Mouse (Mus musculus) limb, embryonic 15.5 days (tissue): ENCODE data around the gene Itfg2. TPM values are rescaled to one million over a fixed set of nuclear protein-coding genes. Genes with fewer than 3 reads are reported as not detected.
A peak's percentile ranks its signal among the peaks of the same experiment; 100 is the strongest.

Source experiments
- ATAC-seq: fragments of 200-750 bp; cut with Nextera tagmentation; 2 replicates; pipeline ENCODE4 v1.8.0; 2017; ENCODE audit warnings: low read depth, moderate TSS enrichment; ENCODE audit not compliant: insufficient number of reproducible peaks, low FRiP score, low TSS enrichment
- H3K27ac ChIP-seq: fragments of 300-500 bp; sonication (generic); 2 replicates; pipeline ENCODE4 v1.5.1; 2015; ENCODE audit warnings: moderate library complexity, mild to moderate bottlenecking, inconsistent platforms
- H3K27me3 ChIP-seq: fragments of 300-500 bp; sonication (generic); 2 replicates; pipeline ENCODE4 v1.6.1; 2015; ENCODE audit warnings: inconsistent platforms
- H3K36me3 ChIP-seq: fragments of 300-500 bp; sonication (generic); 2 replicates; pipeline ENCODE4 v1.6.1; 2015; ENCODE audit warnings: inconsistent platforms
- H3K4me1 ChIP-seq: fragments of 300-500 bp; sonication (generic); 2 replicates; pipeline ENCODE4 v1.6.1; 2015; ENCODE audit warnings: inconsistent platforms
- H3K4me2 ChIP-seq: fragments of 300-500 bp; sonication (generic); 2 replicates; pipeline ENCODE4 v1.6.1; 2015; ENCODE audit warnings: mild to moderate bottlenecking, inconsistent platforms
- H3K4me3 ChIP-seq: fragments of 300-500 bp; sonication (generic); 2 replicates; pipeline ENCODE4 v1.5.1; 2015; ENCODE audit warnings: mild to moderate bottlenecking, inconsistent platforms
- H3K9ac ChIP-seq: fragments of 300-500 bp; sonication (generic); 2 replicates; pipeline ENCODE4 v1.6.1; 2015; ENCODE audit warnings: inconsistent platforms
- H3K9me3 ChIP-seq: fragments of 300-500 bp; sonication (generic); 2 replicates; pipeline ENCODE4 v1.6.1; 2016; ENCODE audit warnings: inconsistent platforms
- WGBS: fragments of 180-500 bp; shearing (Covaris S2); methylation state at CpG from one replicate; pipeline ENCODE4 v1.1.7; 2015; 5-methylcytosine and 5-hydroxymethylcytosine counted together
- polyA plus RNA-seq: library from polyadenylated mRNA; unstranded; fragments of >200 nt; fragmentation: Nextera tagmentation; extraction: Ambion mirVana; gene quantifications from 2 replicates; pipeline ENCODE4 v1.2.1, GENCODE M21; 2015

Gene Itfg2
- polyA plus RNA-seq, 1 experiment from 2014 or later: 31.0 TPM

GRCm38 (mm10) chr6:128455835-128456605 lies 31.3 kb upstream of the Itfg2 start:
- no peak overlapping the region for H3K4me3 ChIP-seq
- ATAC-seq: no peak

DNA sequence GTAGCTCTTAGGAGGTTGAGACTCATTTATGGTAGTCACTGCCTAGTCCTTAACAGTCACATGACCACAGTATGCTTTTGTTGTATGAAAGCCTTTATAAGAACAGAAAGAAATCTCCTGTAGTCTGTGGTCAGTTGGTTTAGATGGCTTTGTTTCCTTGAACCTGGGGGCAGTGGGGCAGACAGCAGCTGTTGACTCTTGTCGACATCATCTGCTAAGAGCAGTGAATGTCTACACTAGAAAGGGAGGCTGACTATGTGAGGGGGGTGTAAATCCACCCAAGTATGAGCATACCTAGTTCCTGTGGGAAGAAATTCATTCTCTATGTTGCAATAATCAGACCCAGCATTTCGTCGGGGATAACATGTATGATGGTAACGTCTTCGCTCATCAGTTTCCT lies 22.3 kb upstream of the Itfg2 start:
- no peaks in the 10 kb centered on the region for H3K9me3 ChIP-seq
- H3K4me2 ChIP-seq: no peak overlapping the region
- H3K36me3 ChIP-seq: no peaks in the 10 kb centered on the region
- WGBS: 93% methylated on average over 5 of the region's 5 CpGs
- no peak overlapping the region for H3K4me3 ChIP-seq
- H3K9ac ChIP-seq: no peak overlapping the region
- no peak overlapping the region for H3K27ac ChIP-seq
- ATAC-seq: no peak
- no peaks in the 10 kb centered on the region for H3K27me3 ChIP-seq
- peaks cover 2% of the 10 kb centered on the region; the same call in 1 of the 2 replicates for H3K4me1 ChIP-seq

More at GRCm38 (mm10) chr6:128455835-128456605, 31.3 kb upstream of the Itfg2 start:
- H3K27me3 ChIP-seq: no peaks in the 10 kb centered on the region
- no peak overlapping the region for H3K9ac ChIP-seq
- no peaks in the 10 kb centered on the region; the same call in 1 of the 2 replicates for H3K4me1 ChIP-seq
- H3K27ac ChIP-seq: no peak overlapping the region
- H3K4me2 ChIP-seq: no peak overlapping the region
- H3K9me3 ChIP-seq: no peaks in the 10 kb centered on the region
- WGBS: 62% methylated on average over 12 of the region's 12 CpGs
- no peaks in the 10 kb centered on the region for H3K36me3 ChIP-seq

- 0 out of 2 replicates have a peak overlapping the region, but pooled peaks have one; percentile 10 for H3K4me2 ChIP-seq
- no peak overlapping the region for H3K4me3 ChIP-seq
- no peaks in the 10 kb centered on the region for H3K36me3 ChIP-seq
- ATAC-seq: no peak
- no peaks in the 10 kb centered on the region for H3K27me3 ChIP-seq
- no peak overlapping the region for H3K9ac ChIP-seq
- no peaks in the 10 kb centered on the region for H3K9me3 ChIP-seq
- H3K27ac ChIP-seq: no peak overlapping the region
- WGBS: 15% methylated on average over 14 of the region's 14 CpGs
- H3K4me1 ChIP-seq: 0 out of 2 replicates have a peak, but pooled peaks cover 2% of the 10 kb centered on the region
These were observed 21.2 kb upstream of the Itfg2 start for GRCm38 (mm10) chr6:128445761-128446535.

DNA sequence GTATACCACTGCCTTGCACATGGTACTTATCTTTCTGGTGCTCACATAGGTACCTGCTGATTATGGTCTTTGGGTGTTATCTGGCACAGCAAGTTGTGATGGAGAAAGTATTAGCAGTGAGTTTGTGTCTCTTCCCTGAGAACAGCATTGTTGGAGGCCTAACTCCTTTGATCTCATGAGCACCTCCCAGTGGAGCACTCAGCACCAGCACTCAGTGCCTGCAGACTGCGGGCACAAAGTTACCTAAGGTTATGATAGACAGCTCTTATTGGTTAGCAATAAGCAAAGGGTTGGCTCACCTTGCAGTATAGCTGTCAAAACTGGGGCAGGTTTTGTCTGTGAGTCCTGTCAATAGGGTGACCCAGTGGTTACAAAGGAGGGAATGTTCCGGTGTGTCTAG lies 15.5 kb upstream of the Itfg2 start:
- H3K4me2 ChIP-seq: no peak overlapping the region
- peaks cover 13% of the 10 kb centered on the region for H3K36me3 ChIP-seq
- no peak overlapping the region for H3K4me3 ChIP-seq
- peaks cover 23% of the 10 kb centered on the region for H3K4me1 ChIP-seq
- H3K27me3 ChIP-seq: no peaks in the 10 kb centered on the region
- H3K27ac ChIP-seq: no peak overlapping the region
- WGBS: 86% methylated on average over 2 of the region's 2 CpGs
- no peak for ATAC-seq
- H3K9ac ChIP-seq: no peak overlapping the region
- no peaks in the 10 kb centered on the region for H3K9me3 ChIP-seq

GRCm38 (mm10) chr6:128438871-128439341 lies 14.2 kb upstream of the Itfg2 start:
- Histone ChIP-seq H3K9ac (peak overlapping the region; percentile 35; the same call in 1 of the 2 replicates), H3K36me3 (peaks cover 26% of the 10 kb centered on the region), H3K4me2 (peak overlapping the region; percentile 80), H3K4me1 (peaks cover 24% of the 10 kb centered on the region), H3K4me3 (peak overlapping the region; percentile 98), H3K27ac (peak overlapping the region; percentile 94), H3K9me3 (no peaks in the 10 kb centered on the region), H3K27me3 (no peaks in the 10 kb centered on the region)
- 11% methylated on average over 18 of the region's 18 CpGs for WGBS
- ATAC-seq: peak; percentile 47

DNA sequence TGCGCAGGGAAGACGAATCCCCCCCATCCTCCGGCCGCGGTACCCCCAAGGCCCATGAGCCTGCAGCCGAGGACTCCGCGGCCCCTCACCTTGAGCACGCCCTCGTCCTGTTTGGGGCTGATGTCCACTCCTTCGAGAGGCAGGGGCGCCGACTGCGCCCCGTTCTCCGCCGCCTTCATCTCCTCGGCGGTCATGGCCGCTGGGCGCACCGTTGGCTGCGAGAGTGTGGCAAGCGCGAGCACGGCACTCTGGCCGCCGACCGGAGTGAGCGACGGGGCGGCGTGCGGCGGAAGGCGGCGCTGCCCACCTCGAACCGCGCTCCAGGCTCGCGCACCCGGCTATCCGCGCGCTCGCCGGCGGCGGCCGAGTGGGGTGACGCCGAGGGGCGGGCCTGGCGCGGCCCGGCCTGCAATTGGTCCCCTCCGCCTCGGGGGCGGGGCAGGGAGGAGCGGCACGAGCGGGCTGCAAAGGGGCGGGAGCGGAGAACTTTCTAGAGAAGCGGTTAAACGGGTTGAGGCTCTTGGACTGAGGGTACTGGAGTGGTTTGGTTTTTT lies 13.7 kb upstream of the Itfg2 start, which contains the start of gene Fkbp4:
TSS of gene Fkbp4 (minus strand) at position 361 of the 554 bp plus-strand sequence.
- H3K9me3 ChIP-seq: no peaks in the 10 kb centered on the region
- WGBS: under 1% methylated on average over 65 of the region's 67 CpGs
- H3K27me3 ChIP-seq: no peaks in the 10 kb centered on the region

GRCm38 (mm10) chr6:128437731-128438316 lies 13.1 kb upstream of the Itfg2 start:
- H3K4me1 ChIP-seq: peaks cover 24% of the 10 kb centered on the region
- under 1% methylated on average over 50 of the region's 52 CpGs for WGBS
- H3K9me3 ChIP-seq: no peaks in the 10 kb centered on the region
- H3K4me2 ChIP-seq: peak overlapping the region; percentile 80
- H3K36me3 ChIP-seq: peaks cover 37% of the 10 kb centered on the region
- peak overlapping the region; percentile 98 for H3K4me3 ChIP-seq
- peak overlapping the region; percentile 90 for H3K9ac ChIP-seq
- H3K27ac ChIP-seq: peak overlapping the region; percentile 94
- no peaks in the 10 kb centered on the region for H3K27me3 ChIP-seq
- peak; percentile 71 for ATAC-seq

More for the DNA sequence above, 13.7 kb upstream of the Itfg2 start, which contains the start of gene Fkbp4:
- peaks cover 31% of the 10 kb centered on the region for H3K36me3 ChIP-seq
- peak within 1 kb of the TSS; percentile 94 for H3K27ac ChIP-seq
- H3K4me3 ChIP-seq: peak within 1 kb of the TSS; percentile 98
- peak within 1 kb of the TSS; percentile 90 for H3K9ac ChIP-seq
- ATAC-seq: peak; percentile 92
- peak within 1 kb of the TSS; percentile 80 for H3K4me2 ChIP-seq
- peaks cover 24% of the 10 kb centered on the region for H3K4me1 ChIP-seq

GRCm38 (mm10) chr6:128437288-128437687 lies 12.6 kb upstream of the Itfg2 start:
- peaks cover 42% of the 10 kb centered on the region for H3K36me3 ChIP-seq
- H3K4me2 ChIP-seq: peak overlapping the region; percentile 80
- peak overlapping the region; percentile 98 for H3K4me3 ChIP-seq
- ATAC-seq: no peak
- peaks cover 24% of the 10 kb centered on the region for H3K4me1 ChIP-seq
- no peaks in the 10 kb centered on the region for H3K27me3 ChIP-seq
- H3K27ac ChIP-seq: peak overlapping the region; percentile 94
- H3K9ac ChIP-seq: peak overlapping the region; percentile 90
- 2% methylated on average over 10 of the region's 10 CpGs for WGBS
- H3K9me3 ChIP-seq: no peaks in the 10 kb centered on the region

GRCm38 (mm10) chr6:128436356-128437005 lies 11.8 kb upstream of the Itfg2 start:
- no peaks in the 10 kb centered on the region for H3K9me3 ChIP-seq
- ATAC-seq: no peak
- peak overlapping the region; percentile 98 for H3K4me3 ChIP-seq
- H3K27me3 ChIP-seq: no peaks in the 10 kb centered on the region
- peak overlapping the region; percentile 80 for H3K4me2 ChIP-seq
- peak overlapping the region; percentile 11; the same call in 1 of the 2 replicates for H3K9ac ChIP-seq
- H3K4me1 ChIP-seq: peaks cover 24% of the 10 kb centered on the region
- 90% methylated on average over 8 of the region's 8 CpGs for WGBS
- no peak overlapping the region for H3K27ac ChIP-seq
- H3K36me3 ChIP-seq: peaks cover 50% of the 10 kb centered on the region

DNA sequence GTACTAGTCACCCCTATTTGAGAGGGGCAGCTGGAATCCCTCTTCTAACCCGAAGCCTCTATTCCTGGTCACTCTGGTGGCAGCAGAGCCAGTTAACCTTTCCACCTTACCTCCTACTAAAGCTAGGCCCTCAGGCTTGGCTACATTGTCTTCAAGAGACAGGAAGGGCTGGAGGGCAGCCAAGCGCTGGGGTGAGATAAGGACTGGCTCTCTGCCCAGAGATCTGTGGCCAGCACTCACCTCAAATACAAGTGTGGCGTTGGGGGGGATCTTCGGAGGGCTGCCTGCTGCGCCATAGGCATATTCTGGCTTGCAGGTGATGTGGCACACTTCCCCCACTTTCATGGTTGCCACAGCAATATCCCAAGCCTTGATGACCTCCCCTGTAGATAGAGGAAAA lies 10.7 kb upstream of the Itfg2 start:
- no peak for ATAC-seq
- no peak overlapping the region for H3K9ac ChIP-seq
- H3K27me3 ChIP-seq: no peaks in the 10 kb centered on the region
- H3K36me3 ChIP-seq: peaks cover 58% of the 10 kb centered on the region
- WGBS: 81% methylated on average over 5 of the region's 5 CpGs
- H3K4me2 ChIP-seq: no peak overlapping the region
- H3K4me1 ChIP-seq: peaks cover 24% of the 10 kb centered on the region
- H3K27ac ChIP-seq: no peak overlapping the region
- H3K9me3 ChIP-seq: no peaks in the 10 kb centered on the region
- no peak overlapping the region for H3K4me3 ChIP-seq

DNA sequence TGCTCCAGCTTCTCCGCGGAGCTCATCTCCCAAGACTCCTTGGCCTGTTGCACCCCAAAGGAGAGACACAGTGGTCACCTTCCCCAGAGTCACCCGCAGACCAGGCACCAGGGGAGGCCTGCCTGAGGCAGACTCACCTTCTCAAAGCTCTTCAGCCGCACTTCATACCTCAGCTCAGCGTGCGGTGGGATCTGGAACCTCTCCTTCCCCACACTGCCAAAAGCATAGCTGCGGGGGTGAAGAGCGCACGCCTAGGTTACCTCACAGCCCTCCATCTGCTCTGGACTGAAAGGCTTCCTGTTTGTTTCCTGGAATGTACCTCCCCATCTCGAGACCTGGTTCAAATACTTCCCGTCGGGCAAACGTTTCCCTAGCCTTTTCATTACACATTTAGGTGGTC lies 8.8 kb upstream of the Itfg2 start:
- Histone ChIP-seq H3K4me3 (no peak overlapping the region), H3K9me3 (no peaks in the 10 kb centered on the region), H3K9ac (no peak overlapping the region), H3K27me3 (no peaks in the 10 kb centered on the region), H3K4me2 (no peak overlapping the region), H3K27ac (no peak overlapping the region), H3K36me3 (peaks cover 76% of the 10 kb centered on the region), H3K4me1 (peaks cover 16% of the 10 kb centered on the region)
- WGBS: 89% methylated on average over 13 of the region's 13 CpGs
- no peak for ATAC-seq
